Mouse (Mus musculus): Measurements from ENCODE around the gene Ppp2r5b. TPM values are rescaled to one million over a fixed set of nuclear protein-coding genes. Genes with fewer than 3 reads are reported as not detected.

Ppp2r5b gene
- total and polyA plus RNA-seq, 3 experiments, result 2.8 to 9.8 (median 3.4) TPM

GRCm38 (mm10) chr19:6277661-6278438 lies 42.2 kb upstream of the Ppp2r5b start:
- H3K4me2 ChIP-seq (ENCODE audit: insufficient read depth, low read depth, poor library complexity, severe bottlenecking), result peak overlapping the region; percentile 69
- peak; percentile 87 for DNase-seq (ENCODE audit: extremely low read depth)
- dilution Hi-C loops (cut with MboI; ENCODE audit: extremely low pct_ligation_motif_present, extremely low pct_unique_long_range_greater_than_20kb, low sequenced_read_pairs) (no loop called here), in situ Hi-C loops (cut with MboI; ENCODE audit: low pct_ligation_motif_present, low pct_unique_long_range_greater_than_20kb, low sequenced_read_pairs) (no loop called here)
- H3K4me1 ChIP-seq (ENCODE audit: control insufficient read depth in 1 of 2, insufficient read depth in 2 of 2), result peaks cover 22 to 54% of the 10 kb centered on the region in 2 experiments
- H3K27me3 ChIP-seq (replicated peaks), result no peaks in the 10 kb centered on the region
- no peaks in the 10 kb centered on the region for H3K9me3 ChIP-seq (replicated peaks; ENCODE audit: low read length)
- H3K79me2 ChIP-seq (replicated peaks; ENCODE audit: control insufficient read depth, extremely low read depth, insufficient read depth, poor library complexity, severe bottlenecking), result peaks cover 53% of the 10 kb centered on the region
- H3K9ac ChIP-seq (ENCODE audit: insufficient read depth, low read depth), result peak overlapping the region; percentile 92
- peak overlapping the region; percentile 70 to 99 (median 99) for H3K4me3 ChIP-seq (replicated peaks in 1 of 3; ENCODE audit: low read depth in 2 of 3, low read length in 2 of 3, poor library complexity in 1 of 3)
- peaks cover 41 to 45% of the 10 kb centered on the region in 2 experiments for H3K36me3 ChIP-seq (replicated peaks in 1 of 2; ENCODE audit: control insufficient read depth in 1 of 2, insufficient read depth in 1 of 2, low read length in 1 of 2)
- H3K27ac ChIP-seq (ENCODE audit: insufficient read depth, low read depth), result peak overlapping the region; percentile 99
- TF ChIP-seq CTCF (conservative IDR thresholded peaks at IDR 0.05 in 1 of 2, IDR thresholded peaks at IDR 0.05 in 1 of 2; ENCODE audit: low read depth in 2 of 2, low read length in 2 of 2) (no peak), MYC (IDR thresholded peaks at IDR 0.05; ENCODE audit: low read depth, low read length) (no peak), ZC3H11A (IDR thresholded peaks at IDR 0.05; ENCODE audit: low read depth, low read length) (no peak), MAX (IDR thresholded peaks at IDR 0.05; ENCODE audit: low read length) (no peak), TBP (conservative IDR thresholded peaks at IDR 0.05; ENCODE audit: low read depth, low read length) (peak; percentile 96), JUN (IDR thresholded peaks at IDR 0.05; ENCODE audit: insufficient read depth, low read depth, low read length) (no peak), ETS1 (conservative IDR thresholded peaks at IDR 0.05; ENCODE audit: low read depth, low read length) (peak; percentile 95), RCOR1 (conservative IDR thresholded peaks at IDR 0.05; ENCODE audit: low read depth, low read length) (no peak), MXI1 (IDR thresholded peaks at IDR 0.05; ENCODE audit: low read depth, low read length) (no peak; the same call in none of the 2 replicates), E2F4 (IDR thresholded peaks at IDR 0.05; ENCODE audit: insufficient replicate concordance, low read depth, low read length) (0 out of 2 replicates have a peak, but pooled peaks have one; percentile 40), USF2 (conservative IDR thresholded peaks at IDR 0.05; ENCODE audit: low read depth, low read length) (no peak), MEF2A (IDR thresholded peaks at IDR 0.05; ENCODE audit: borderline replicate concordance, low read depth, low read length) (peak; percentile 50; the same call in 1 of the 2 replicates), CHD1 (IDR thresholded peaks at IDR 0.05; ENCODE audit: low read depth, low read length) (peak; percentile 62; the same call in 1 of the 2 replicates), TCF12 (IDR thresholded peaks at IDR 0.05; ENCODE audit: low read depth, low read length) (0 out of 2 replicates have a peak, but pooled peaks have one; percentile 30), POLR2AphosphoS2 (IDR thresholded peaks at IDR 0.05; ENCODE audit: low read depth, low read length) (peak; percentile 86), BHLHE40 (IDR thresholded peaks at IDR 0.05; ENCODE audit: low read depth, low read length) (peak; percentile 62), SIN3A (IDR thresholded peaks at IDR 0.05; ENCODE audit: low read length) (peak; percentile 75), SMC3 (IDR thresholded peaks at IDR 0.05; ENCODE audit: low read depth, low read length) (no peak), GABPA (IDR thresholded peaks at IDR 0.05; ENCODE audit: insufficient replicate concordance, low read depth, low read length) (no peak), ZKSCAN1 (IDR thresholded peaks at IDR 0.05; ENCODE audit: borderline replicate concordance, low read depth, low read length) (no peak), EP300 (IDR thresholded peaks at IDR 0.05; ENCODE audit: low read length) (0 out of 2 replicates have a peak, but pooled peaks have one; percentile 8), UBTF (IDR thresholded peaks at IDR 0.05; ENCODE audit: low read depth, low read length) (no peak; the same call in 1 of the 2 replicates), RAD21 (IDR thresholded peaks at IDR 0.05; ENCODE audit: low read depth, low read length) (no peak), MAFK (IDR thresholded peaks at IDR 0.05; ENCODE audit: insufficient replicate concordance, low read length) (0 out of 2 replicates have a peak, but pooled peaks have one; percentile 50), ZMIZ1 (IDR thresholded peaks at IDR 0.05; ENCODE audit: low read depth, low read length) (peak; percentile 92), NRF1 (IDR thresholded peaks at IDR 0.05; ENCODE audit: low read depth, low read length) (no peak), HCFC1 (IDR thresholded peaks at IDR 0.05; ENCODE audit: low read depth, low read length) (no peak), USF1 (IDR thresholded peaks at IDR 0.05; ENCODE audit: low read depth, low read length) (no peak), ZNF384 (IDR thresholded peaks at IDR 0.05; ENCODE audit: low read depth, low read length) (no peak), MAZ (IDR thresholded peaks at IDR 0.05; ENCODE audit: low read depth, low read length) (peak; percentile 14), JUND (conservative IDR thresholded peaks at IDR 0.05; ENCODE audit: low read depth, low read length) (0 out of 2 replicates have a peak, but pooled peaks have one; percentile 7), POLR2A (IDR thresholded peaks at IDR 0.05; ENCODE audit: low read depth, low read length) (peak; percentile 90), ELF1 (IDR thresholded peaks at IDR 0.05; ENCODE audit: low read depth, low read length) (no peak), KAT2A (IDR thresholded peaks at IDR 0.05; ENCODE audit: insufficient replicate concordance, low read length) (0 out of 2 replicates have a peak, but pooled peaks have one; percentile 48), NELFE (IDR thresholded peaks at IDR 0.05; ENCODE audit: low read depth, low read length) (peak; percentile 71), IRF4 (IDR thresholded peaks at IDR 0.05; ENCODE audit: low read depth, low read length) (no peak; the same call in none of the 2 replicates), PAX5 (IDR thresholded peaks at IDR 0.05; ENCODE audit: low read length) (no peak), CHD2 (IDR thresholded peaks at IDR 0.05; ENCODE audit: low read length) (0 out of 2 replicates have a peak, but pooled peaks have one; percentile 36)
